Mouse (Mus musculus): ENCODE results near the gene Fam222a.

Fam222a gene

GRCm38 (mm10) chr5:114584293-114585104 is 16.7 kb downstream of the Fam222a start:
- DNase-seq (ENCODE audit: low spot score): no peak

GRCm38 (mm10) chr5:114585682-114586081 is 17.9 kb downstream of the Fam222a start:
- DNase-seq (ENCODE audit: low spot score): no peak

- peak; percentile 84 for DNase-seq (ENCODE audit: low spot score)
Observed at GRCm38 (mm10) chr5:114587908-114588307, 20.1 kb downstream of the Fam222a start.

GRCm38 (mm10) chr5:114588416-114588815 is 20.6 kb downstream of the Fam222a start:
- DNase-seq (ENCODE audit: low spot score): no peak

- no peak for DNase-seq (ENCODE audit: low spot score)
Observed at GRCm38 (mm10) chr5:114589026-114589425, 21.2 kb downstream of the Fam222a start.

GRCm38 (mm10) chr5:114589454-114589853 is 21.6 kb downstream of the Fam222a start:
- DNase-seq (ENCODE audit: low spot score): no peak

- no peak for DNase-seq (ENCODE audit: low spot score)
Observed at GRCm38 (mm10) chr5:114590043-114590913, 22.5 kb downstream of the Fam222a start.

GRCm38 (mm10) chr5:114591151-114591561 is 23.3 kb downstream of the Fam222a start:
- no peak for DNase-seq (ENCODE audit: low spot score)

GRCm38 (mm10) chr5:114592463-114593160 is 24.8 kb downstream of the Fam222a start:
- no peak for DNase-seq (ENCODE audit: low spot score)

- no peak for DNase-seq (ENCODE audit: low spot score)
Observed at GRCm38 (mm10) chr5:114593161-114593821, 25.5 kb downstream of the Fam222a start.

GRCm38 (mm10) chr5:114593949-114594348 is 26.1 kb downstream of the Fam222a start:
- no peak for DNase-seq (ENCODE audit: low spot score)

- DNase-seq (ENCODE audit: low spot score): no peak
Observed at GRCm38 (mm10) chr5:114594741-114595241, 27.0 kb downstream of the Fam222a start.

- DNase-seq (ENCODE audit: low spot score): no peak
Observed at GRCm38 (mm10) chr5:114596604-114597003, 28.8 kb downstream of the Fam222a start.

- DNase-seq (ENCODE audit: low spot score): no peak
Observed at GRCm38 (mm10) chr5:114597222-114597621, 29.4 kb downstream of the Fam222a start.

GRCm38 (mm10) chr5:114597652-114598051 is 29.8 kb downstream of the Fam222a start:
- peak; percentile 37 for DNase-seq (ENCODE audit: low spot score)

GRCm38 (mm10) chr5:114602012-114602411 is 34.2 kb downstream of the Fam222a start:
- DNase-seq (ENCODE audit: low spot score): no peak

- peak; percentile 18 for DNase-seq (ENCODE audit: low spot score)
Observed at GRCm38 (mm10) chr5:114603975-114604374, 36.2 kb downstream of the Fam222a start.

- no peak for DNase-seq (ENCODE audit: low spot score)
Observed at GRCm38 (mm10) chr5:114604781-114605290, 37.0 kb downstream of the Fam222a start.

- no peak for DNase-seq (ENCODE audit: low spot score)
Observed at GRCm38 (mm10) chr5:114605981-114606380, 38.2 kb downstream of the Fam222a start.

- peak; percentile 91 for DNase-seq (ENCODE audit: low spot score)
Observed at GRCm38 (mm10) chr5:114607651-114608050, 39.8 kb downstream of the Fam222a start.

GRCm38 (mm10) chr5:114608516-114608915 is 40.7 kb downstream of the Fam222a start:
- DNase-seq (ENCODE audit: low spot score): peak; percentile 62

Data from adipocyte (in vitro differentiated cells).